Mouse (Mus musculus) forebrain, postnatal 0 days (tissue): Measurements from ENCODE around the gene Pim1. TPM values are rescaled to one million over a fixed set of nuclear protein-coding genes. Genes with fewer than 3 reads are reported as not detected.

Experiments
- ATAC-seq: fragments of 200-750 bp; cut with Nextera tagmentation; 2 replicates; pipeline ENCODE4 v1.8.0; 2017; ENCODE audit warnings: mild to moderate bottlenecking, moderate library complexity
- DNase-seq: peaks from one replicate; pipeline ENCODE4 v3.0.0-alpha.2; 2015
- H3K27ac ChIP-seq: fragments of 300-500 bp; sonication (generic); 2 replicates; pipeline ENCODE4 v1.5.1; 2014; ENCODE audit warnings: low read depth, mild to moderate bottlenecking, antibody characterized with exemption, low read length, moderate library complexity, mixed read lengths
- H3K27me3 ChIP-seq: fragments of 300-500 bp; sonication (generic); 2 replicates; pipeline ENCODE4 v1.6.1; 2014; ENCODE audit warnings: mild to moderate bottlenecking, low read length, mixed read lengths; ENCODE audit not compliant: insufficient read depth
- H3K36me3 ChIP-seq: fragments of 300-500 bp; sonication (generic); 2 replicates; pipeline ENCODE4 v1.6.1; 2014; ENCODE audit warnings: mild to moderate bottlenecking, moderate library complexity; ENCODE audit not compliant: insufficient read depth
- H3K4me1 ChIP-seq: fragments of 300-500 bp; sonication (generic); 2 replicates; pipeline ENCODE4 v1.6.1; 2014; ENCODE audit warnings: antibody characterized with exemption; ENCODE audit not compliant: insufficient read depth
- H3K4me2 ChIP-seq: fragments of 300-500 bp; sonication (generic); 2 replicates; pipeline ENCODE4 v1.6.1; 2014; ENCODE audit warnings: low read depth, mild to moderate bottlenecking, moderate library complexity
- H3K4me3 ChIP-seq: fragments of 300-500 bp; sonication (generic); 2 replicates; pipeline ENCODE4 v1.5.1; 2014; ENCODE audit warnings: low read depth, low read length, mixed read lengths
- H3K9ac ChIP-seq: fragments of 300-500 bp; sonication (generic); 2 replicates; pipeline ENCODE4 v1.6.1; 2014; ENCODE audit warnings: mild to moderate bottlenecking
- H3K9me3 ChIP-seq: fragments of 300-500 bp; sonication (generic); 2 replicates; pipeline ENCODE4 v1.6.1; 2016; ENCODE audit warnings: low read length
- CTCF ChIP-seq: sonication (generic); IDR thresholded peaks from 2 replicates; pipeline ENCODE4 v1.5.1; 2016; ENCODE audit warnings: antibody characterized with exemption, control low read depth, low read depth
- WGBS: fragments of 180-500 bp; shearing (Covaris S2); extraction: QIAGEN DNeasy Blood & Tissue Kit; methylation state at CpG from one replicate; pipeline ENCODE4 v1.1.7; 2014; 5-methylcytosine and 5-hydroxymethylcytosine counted together
- polyA plus RNA-seq: library from polyadenylated mRNA; unstranded; fragments of >200 nt; fragmentation: Nextera tagmentation; extraction: Ambion mirVana; gene quantifications from 2 replicates; pipeline ENCODE4 v1.2.1, GENCODE M21; 2015
- total RNA-seq: library from RNA; depleted of rRNA; stranded (reverse); fragments of >200 nt; gene quantifications from 2 replicates; pipeline ENCODE4 v1.2.3, GENCODE M21; 2014; rRNA removed

Gene Pim1
- total and polyA plus RNA-seq, 2 experiments from 2014 or later: 10.3 to 14.6 TPM

GRCm38 (mm10) chr17:29542831-29543690 lies 52.5 kb downstream of the Pim1 start:
- DNase-seq (peak; percentile 41), ATAC-seq (no peak)
- TF ChIP-seq CTCF: no peak
- no peak overlapping the region for H3K27ac ChIP-seq
- no peaks in the 10 kb centered on the region for H3K4me1 ChIP-seq
- no peak overlapping the region for H3K9ac ChIP-seq
- H3K4me3 ChIP-seq: no peak overlapping the region
- H3K27me3 ChIP-seq: no peaks in the 10 kb centered on the region
- no peaks in the 10 kb centered on the region for H3K36me3 ChIP-seq
- 73% methylated on average over 19 of the region's 19 CpGs for WGBS
- H3K4me2 ChIP-seq: no peak overlapping the region
- no peaks in the 10 kb centered on the region for H3K9me3 ChIP-seq

DNA sequence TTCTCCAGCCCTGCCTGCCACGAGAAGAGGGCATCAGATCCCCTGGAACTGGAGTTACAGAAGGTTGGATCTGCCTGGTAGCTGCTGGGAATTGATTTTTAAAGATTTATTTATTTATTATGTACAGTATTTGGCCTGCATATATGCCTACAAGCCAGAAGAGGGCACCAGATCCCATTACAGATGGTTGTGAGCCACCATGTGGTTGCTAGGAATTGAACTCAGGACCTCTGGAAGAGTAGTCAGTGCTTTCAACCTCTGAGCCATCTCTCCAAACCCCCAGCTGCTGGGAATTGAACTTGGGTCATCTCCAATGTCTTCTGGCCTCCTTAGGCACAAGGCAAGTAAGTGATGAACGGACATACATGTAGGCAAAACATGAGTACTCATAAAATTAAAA lies 53.5 kb downstream of the Pim1 start:
- 87% methylated on average over 2 of the region's 2 CpGs for WGBS
- no peaks in the 10 kb centered on the region for H3K36me3 ChIP-seq

GRCm38 (mm10) chr17:29545241-29545640 lies 54.7 kb downstream of the Pim1 start:
- TF ChIP-seq CTCF: no peak
- ATAC-seq (no peak), DNase-seq (no peak)
- H3K9me3 ChIP-seq: no peaks in the 10 kb centered on the region
- H3K4me3 ChIP-seq: no peak overlapping the region
- peaks cover 3% of the 10 kb centered on the region; the same call in 1 of the 2 replicates for H3K4me1 ChIP-seq
- no peak overlapping the region for H3K9ac ChIP-seq
- no peak overlapping the region for H3K27ac ChIP-seq
- H3K4me2 ChIP-seq: no peak overlapping the region
- WGBS: 92% methylated on average over 5 of the region's 5 CpGs
- no peaks in the 10 kb centered on the region for H3K36me3 ChIP-seq
- H3K27me3 ChIP-seq: no peaks in the 10 kb centered on the region

More for the DNA sequence above, 53.5 kb downstream of the Pim1 start:
- no peak for TF ChIP-seq CTCF
- ATAC-seq: no peak
- DNase-seq: no peak
- Histone ChIP-seq H3K4me2 (no peak overlapping the region), H3K9ac (no peak overlapping the region), H3K27me3 (no peaks in the 10 kb centered on the region), H3K4me1 (no peaks in the 10 kb centered on the region), H3K27ac (no peak overlapping the region), H3K4me3 (no peak overlapping the region), H3K9me3 (no peaks in the 10 kb centered on the region)

Other genes with a start within 250 kb of the Pim1 start
- 67.8 and 79.7 TPM in 2 replicates for gene Ppil1, start 226.6 kb upstream of the Pim1 start, total RNA-seq
- gene Ppil1, start 226.6 kb upstream of the Pim1 start, polyA plus RNA-seq: 103 and 106 TPM in 2 replicates
- gene BC004004, start 222.0 kb upstream of the Pim1 start, total RNA-seq: 121 and 128 TPM in 2 replicates
- gene BC004004, start 222.0 kb upstream of the Pim1 start, polyA plus RNA-seq: 153 and 174 TPM in 2 replicates
- gene Pi16, start 173.1 kb upstream of the Pim1 start, total RNA-seq: 3.5 and 5.7 TPM in 2 replicates
- gene Pi16, start 173.1 kb upstream of the Pim1 start, polyA plus RNA-seq: 1.7 and 2.0 TPM in 2 replicates
- gene Mtch1, start 142.8 kb upstream of the Pim1 start, total RNA-seq: 556 and 595 TPM in 2 replicates
- 459 and 504 TPM in 2 replicates for gene Mtch1, start 142.8 kb upstream of the Pim1 start, polyA plus RNA-seq
- 15.9 and 17.3 TPM in 2 replicates for gene Fgd2, start 129.8 kb upstream of the Pim1 start, total RNA-seq
- gene Fgd2, start 129.8 kb upstream of the Pim1 start, polyA plus RNA-seq: 9.2 and 14.1 TPM in 2 replicates
- gene Gm17657, start 58.9 kb downstream of the Pim1 start, total RNA-seq: not detected in 2 replicates
- not detected in 2 replicates for gene Gm17657, start 58.9 kb downstream of the Pim1 start, polyA plus RNA-seq
- gene Tbc1d22b, start 59.0 kb downstream of the Pim1 start, total RNA-seq: 35.5 and 38.8 TPM in 2 replicates
- gene Tbc1d22b, start 59.0 kb downstream of the Pim1 start, polyA plus RNA-seq: 22.4 and 29.3 TPM in 2 replicates
- not detected in 2 replicates for gene Tmem217, start 61.6 kb downstream of the Pim1 start, total RNA-seq
- gene Tmem217, start 61.6 kb downstream of the Pim1 start, polyA plus RNA-seq: 0.16 and 0.74 TPM in 2 replicates
- gene Rnf8, start 124.0 kb downstream of the Pim1 start, total RNA-seq: 49.0 and 50.3 TPM in 2 replicates
- gene Rnf8, start 124.0 kb downstream of the Pim1 start, polyA plus RNA-seq: 60.2 and 68.8 TPM in 2 replicates
- 6.2 and 7.0 TPM in 2 replicates for gene Gm28043, start 124.1 kb downstream of the Pim1 start, total RNA-seq
- 1.3 and 2.3 TPM in 2 replicates for gene Gm28043, start 124.1 kb downstream of the Pim1 start, polyA plus RNA-seq
- 59.9 and 81.9 TPM in 2 replicates for gene Cmtr1, start 169.8 kb downstream of the Pim1 start, total RNA-seq
- 76.9 and 92.3 TPM in 2 replicates for gene Cmtr1, start 169.8 kb downstream of the Pim1 start, polyA plus RNA-seq
- 7.7 and 8.8 TPM in 2 replicates for gene Ccdc167, start 226.3 kb downstream of the Pim1 start, total RNA-seq
- 7.4 and 7.7 TPM in 2 replicates for gene Ccdc167, start 226.3 kb downstream of the Pim1 start, polyA plus RNA-seq